Mouse (Mus musculus) gastrocnemius, postnatal 4 days (tissue): ENCODE data around the gene Zbtb7b. TPM values are rescaled to one million over a fixed set of nuclear protein-coding genes. Genes with fewer than 3 reads are reported as not detected.

Experiments used
- DNase-seq, 2 experiments: peaks; one replicate each; pipeline ENCODE4 v3.0.0; 2021 to 2022; ENCODE audit warnings: low spot score in 2 of 2, mixed read lengths in 2 of 2
- total RNA-seq, 2 experiments: library from RNA; stranded (reverse); gene quantifications; 2 replicates each; pipeline ENCODE4 v1.2.3; 2021

Zbtb7b gene
- total RNA-seq, 2 experiments from 2014 or later, result 14.1 to 23.9 TPM

GRCm38 (mm10) chr3:89339416-89339815 lies 55.2 kb downstream of the Zbtb7b start:
- peak; percentile 44 to 69 for DNase-seq

- no peak for DNase-seq
Observed at GRCm38 (mm10) chr3:89337721-89338578, 56.6 kb downstream of the Zbtb7b start, which contains the start of gene Efna4. Gene Efna4 (minus strand): TSS chr3:89338028.

GRCm38 (mm10) chr3:89337062-89337720 lies 57.4 kb downstream of the Zbtb7b start:
- no peak for DNase-seq

GRCm38 (mm10) chr3:89336529-89336928 lies 58.0 kb downstream of the Zbtb7b start:
- DNase-seq, result no peak

GRCm38 (mm10) chr3:89333053-89333452 lies 61.5 kb downstream of the Zbtb7b start:
- DNase-seq, result no peak

GRCm38 (mm10) chr3:89332476-89332875 lies 62.1 kb downstream of the Zbtb7b start:
- no peak for DNase-seq

GRCm38 (mm10) chr3:89332013-89332412 lies 62.6 kb downstream of the Zbtb7b start:
- DNase-seq, result no peak

GRCm38 (mm10) chr3:89331561-89331960 lies 63.0 kb downstream of the Zbtb7b start:
- DNase-seq, result no peak

- DNase-seq, result no peak
Observed at GRCm38 (mm10) chr3:89330948-89331347, 63.6 kb downstream of the Zbtb7b start.

- DNase-seq, result no peak
Observed at GRCm38 (mm10) chr3:89330346-89330745, 64.2 kb downstream of the Zbtb7b start.

GRCm38 (mm10) chr3:89328623-89329022 lies 66.0 kb downstream of the Zbtb7b start:
- no peak for DNase-seq

Other genes with a start within 250 kb of the Zbtb7b start
- gene Hcn3, start 234.6 kb downstream of the Zbtb7b start, total RNA-seq, result under 1 TPM; 0.39 to 0.91 TPM
- 10 to 100 TPM; 31.1 to 39.0 TPM for gene Clk2, start 230.0 kb downstream of the Zbtb7b start, total RNA-seq
- gene Scamp3, start 217.3 kb downstream of the Zbtb7b start, total RNA-seq, result 10 to 100 TPM; 41.8 to 43.1 TPM
- 10 to 100 TPM; 19.2 to 22.1 TPM for gene Fam189b, start 211.6 kb downstream of the Zbtb7b start, total RNA-seq
- gene Gba, start 191.8 kb downstream of the Zbtb7b start, total RNA-seq, result 10 to 100 TPM; 30.9 to 32.2 TPM
- gene Thbs3, start 179.6 kb downstream of the Zbtb7b start, total RNA-seq, result 100 to 1,000 TPM; 142 to 158 TPM
- 10 to 100 TPM; 80.7 to 95.1 TPM for gene Mtx1, start 167.7 kb downstream of the Zbtb7b start, total RNA-seq
- gene Muc1, start 165.7 kb downstream of the Zbtb7b start, total RNA-seq, result 1 to 10 TPM in 1 of 2 experiments, under 1 TPM in 1; 0.57 to 1.5 TPM
- 100 to 1,000 TPM in 1 of 2 experiments, 10 to 100 TPM in 1; 99.9 to 117 TPM for gene Krtcap2, start 148.8 kb downstream of the Zbtb7b start, total RNA-seq
- under 1 TPM; 0.73 to 0.83 TPM for gene Trim46, start 148.5 kb downstream of the Zbtb7b start, total RNA-seq
- gene Dpm3, start 135.4 kb downstream of the Zbtb7b start, total RNA-seq, result 10 to 100 TPM; 61.2 to 62.8 TPM
- gene Slc50a1, start 124.2 kb downstream of the Zbtb7b start, total RNA-seq, result 10 to 100 TPM; 31.7 to 37.7 TPM
- gene Efna1, start 113.6 kb downstream of the Zbtb7b start, total RNA-seq, result 10 to 100 TPM; 20.4 to 21.8 TPM
- not detected for gene Efna3, start 71.8 kb downstream of the Zbtb7b start, total RNA-seq
- 1 to 10 TPM; 2.6 to 2.8 TPM for gene Efna4, start 56.7 kb downstream of the Zbtb7b start, total RNA-seq
- 10 to 100 TPM; 54.6 to 55.8 TPM for gene Adam15, start 44.8 kb downstream of the Zbtb7b start, total RNA-seq
- gene Dcst2, start 32.8 kb downstream of the Zbtb7b start, total RNA-seq, result under 1 TPM; 0.12 to 0.16 TPM
- gene Dcst1, start 29.5 kb downstream of the Zbtb7b start, total RNA-seq, result under 1 TPM; 0.27 to 0.34 TPM
- under 1 TPM in 1 of 2 experiments, not detected in 1; 0.83 TPM for gene Lenep, start 8.0 kb upstream of the Zbtb7b start, total RNA-seq
- 10 to 100 TPM; 21.9 to 27.2 TPM for gene Flad1, start 17.1 kb upstream of the Zbtb7b start, total RNA-seq
- gene Cks1b, start 23.6 kb upstream of the Zbtb7b start, total RNA-seq, result 10 to 100 TPM; 35.7 to 44.5 TPM
- gene Shc1, start 23.7 kb upstream of the Zbtb7b start, total RNA-seq, result 10 to 100 TPM; 73.1 to 80.6 TPM
- gene Pygo2, start 35.4 kb upstream of the Zbtb7b start, total RNA-seq, result 10 to 100 TPM; 31.9 to 35.0 TPM
- gene Pbxip1, start 41.9 kb upstream of the Zbtb7b start, total RNA-seq, result 100 to 1,000 TPM; 193 to 208 TPM
- 10 to 100 TPM; 13.1 to 16.1 TPM for gene Pmvk, start 59.8 kb upstream of the Zbtb7b start, total RNA-seq
- gene Kcnn3, start 125.4 kb upstream of the Zbtb7b start, total RNA-seq, result 10 to 100 TPM; 13.6 to 16.5 TPM